Mouse (Mus musculus) granulocyte monocyte progenitor cell, adult 5-6 weeks (primary cell): ENCODE measurements at regions not wholly inside any gene's neighbourhood (a gene's known extent, or its start where the extent isn't known, plus 50 kb on each side); places are given as distances from the start of the nearest gene placed in this dataset.

Source experiments
- ATAC-seq: replicated peaks from 2 replicates; pipeline ENCODE4 v1.8.0; 2016; ENCODE audit warnings: mild to moderate bottlenecking, moderate TSS enrichment, inconsistent platforms; ENCODE audit not compliant: poor library complexity, severe bottlenecking

GRCm38 (mm10) chr11:19342803-19343202, 324.0 kb upstream of the Meis1 start:
- ATAC-seq = no peak

GRCm38 (mm10) chr11:19346276-19346826, 327.6 kb upstream of the Meis1 start:
- ATAC-seq = no peak

- ATAC-seq = no peak
Observed at GRCm38 (mm10) chr11:19350331-19351242, 331.8 kb upstream of the Meis1 start.

- no peak for ATAC-seq
Observed at GRCm38 (mm10) chr11:19351243-19351787, 332.5 kb upstream of the Meis1 start.

- no peak for ATAC-seq
Observed at GRCm38 (mm10) chr11:19353706-19354105, 334.9 kb upstream of the Meis1 start.

GRCm38 (mm10) chr11:19355179-19355578, 336.4 kb upstream of the Meis1 start:
- ATAC-seq = no peak

- no peak for ATAC-seq
Observed at GRCm38 (mm10) chr11:19356151-19356550, 337.4 kb upstream of the Meis1 start.

GRCm38 (mm10) chr11:19369152-19369551, 350.4 kb upstream of the Meis1 start:
- peak; percentile 81 for ATAC-seq

GRCm38 (mm10) chr11:19373476-19373875, 354.7 kb upstream of the Meis1 start:
- peak; percentile 43; the same call in 1 of the 2 replicates for ATAC-seq

GRCm38 (mm10) chr11:19380935-19381334, 362.1 kb upstream of the Meis1 start:
- ATAC-seq = peak; percentile 82

GRCm38 (mm10) chr11:19389136-19389535, 370.4 kb upstream of the Meis1 start:
- no peak for ATAC-seq

GRCm38 (mm10) chr11:19392190-19392589, 373.4 kb upstream of the Meis1 start:
- no peak for ATAC-seq

- no peak for ATAC-seq
Observed at GRCm38 (mm10) chr11:19394372-19394771, 375.6 kb upstream of the Meis1 start.

- no peak for ATAC-seq
Observed at GRCm38 (mm10) chr11:19400396-19400795, 381.6 kb upstream of the Meis1 start.

GRCm38 (mm10) chr11:19420143-19420542, 401.4 kb upstream of the Meis1 start:
- no peak for ATAC-seq

- peak; percentile 61; the same call in 1 of the 2 replicates for ATAC-seq
Observed at GRCm38 (mm10) chr11:19423268-19423667, 404.5 kb upstream of the Meis1 start.

GRCm38 (mm10) chr11:19423841-19424815, 405.3 kb upstream of the Meis1 start:
- ATAC-seq = peak; percentile 46; the same call in 1 of the 2 replicates

- ATAC-seq = no peak
Observed at GRCm38 (mm10) chr11:19427559-19427958, 408.8 kb upstream of the Meis1 start.

- ATAC-seq = no peak
Observed at GRCm38 (mm10) chr11:19433680-19434619, 415.2 kb upstream of the Meis1 start.
